ENCODE assay signal across 40 mouse cellular contexts in genomic region chr7:81904094-81904493, GRCm38 (mm10). TPM values are rescaled to one million over a fixed set of nuclear protein-coding genes. Genes with fewer than 3 reads are reported as not detected.
A peak's percentile ranks its signal among the peaks of the same experiment; 100 is the strongest.
DNase-seq lines count a peak whose midpoint lies in the region; ATAC-seq and TF ChIP-seq lines count a peak whose summit lies in the region.
"Had no signal": no experiment of that assay in that cellular context is flagged by ENCODE, and none has a peak within 500 bp of the region (broad histone marks: within the 10 kb centered on the region; RNA-seq: fewer than 3 reads in every experiment).

No protein-coding gene starts in this region.

- no peak for TF ChIP-seq CTCF in kidney, adult 2 months (conservative IDR thresholded peaks at IDR 0.05; ENCODE audit: insufficient read depth, insufficient read length, low read depth, low read length)
- TF ChIP-seq CTCF in lung, embryonic 14.5 days (IDR thresholded peaks at IDR 0.05; ENCODE audit: low read depth) = no peak
- TF ChIP-seq CTCF in midbrain, postnatal 0 days (IDR thresholded peaks at IDR 0.05) = no peak

- peak; percentile 70; the same call in 1 of the 2 replicates for ATAC-seq in kidney, embryonic 15.5 days (replicated peaks; ENCODE audit: low FRiP score)
- peak; percentile 90 for ATAC-seq in lung, embryonic 14.5 days (ENCODE audit: insufficient read depth)
- no peak for ATAC-seq in midbrain, postnatal 0 days (ENCODE audit: low FRiP score)
- no peak for ATAC-seq in midbrain, embryonic 15.5 days (replicated peaks)
- ATAC-seq: forebrain, embryonic 16.5 days; inflammation-experienced regulatory T-cells, adult 6 months; midbrain, embryonic 16.5 days; Patski had no signal

- TF ChIP-seq POLR2A in kidney, adult 2 months (IDR thresholded peaks at IDR 0.05; ENCODE audit: low read depth, low read length) = no peak

- no peak overlapping the region for H3K27ac ChIP-seq in kidney, embryonic 15.5 days
- no peak overlapping the region for H3K27ac ChIP-seq in kidney, adult 2 months (ENCODE audit: insufficient read depth, low read depth, low read length)
- no peak overlapping the region; the same call in 1 of the 2 replicates for H3K27ac ChIP-seq in lung, embryonic 14.5 days (ENCODE audit: low read depth)
- H3K27ac ChIP-seq in midbrain, postnatal 0 days (ENCODE audit: low read depth, low read length) = no peak overlapping the region
- no peak overlapping the region for H3K27ac ChIP-seq in midbrain, embryonic 15.5 days
- H3K27ac ChIP-seq: embryonic facial prominence, embryonic 13.5 days; gastrocnemius, adult 2 months; heart, adult 2 months; hindbrain, embryonic 14.5 days; layer of hippocampus, adult 2 months; left cerebral cortex, adult 2 months; limb, embryonic 12.5 days; liver, embryonic 15.5 days; midbrain, embryonic 10.5 days; neural tube, embryonic 12.5 days had no signal

- peaks cover 5% of the 10 kb centered on the region; the same call in 1 of the 2 replicates for H3K36me3 ChIP-seq in kidney, embryonic 15.5 days
- no peaks in the 10 kb centered on the region for H3K36me3 ChIP-seq in kidney, adult 2 months (ENCODE audit: control insufficient read depth, insufficient read depth, low read length)
- H3K36me3 ChIP-seq in lung, embryonic 14.5 days (ENCODE audit: insufficient read depth) = no peaks in the 10 kb centered on the region
- H3K36me3 ChIP-seq in midbrain, postnatal 0 days (ENCODE audit: insufficient read depth, low read length) = peaks cover 4% of the 10 kb centered on the region; the same call in 1 of the 2 replicates
- H3K36me3 ChIP-seq in midbrain, embryonic 15.5 days (replicated peaks) = 0 out of 2 replicates have a peak, but pooled peaks cover 2% of the 10 kb centered on the region
- H3K36me3 ChIP-seq: liver, embryonic 15.5 days had no signal

- 32% methylated on average over 4 of the region's 4 CpGs for WGBS in kidney, embryonic 15.5 days
- 39% methylated on average over 4 of the region's 4 CpGs for WGBS in kidney, adult 2 months
- WGBS in lung, embryonic 14.5 days = 27% methylated on average over 4 of the region's 4 CpGs
- WGBS in midbrain, postnatal 0 days = 61% methylated on average over 4 of the region's 4 CpGs
- WGBS in midbrain, embryonic 15.5 days = 69% methylated on average over 4 of the region's 4 CpGs

- no peaks in the 10 kb centered on the region for H3K9me3 ChIP-seq in kidney, embryonic 15.5 days (replicated peaks)
- H3K9me3 ChIP-seq in lung, embryonic 14.5 days (ENCODE audit: low read depth, low read length) = no peaks in the 10 kb centered on the region
- H3K9me3 ChIP-seq in midbrain, postnatal 0 days (ENCODE audit: low read length) = no peaks in the 10 kb centered on the region
- H3K9me3 ChIP-seq in midbrain, embryonic 15.5 days = no peaks in the 10 kb centered on the region
- H3K9me3 ChIP-seq: embryonic facial prominence, embryonic 13.5 days; heart, embryonic 12.5 days; limb, embryonic 12.5 days; liver, embryonic 15.5 days; midbrain, embryonic 10.5 days; neural tube, embryonic 12.5 days had no signal

- no peak for DNase-seq in kidney, adult 2 months
- DNase-seq in lung, embryonic 14.5 days = peak; percentile 72
- DNase-seq in lung, postnatal 25 days (ENCODE audit: low spot score) = no peak
- peak; percentile 6 for DNase-seq in midbrain, postnatal 0 days (ENCODE audit: low spot score)
- no peak for DNase-seq in adrenal gland, postnatal 25 days
- DNase-seq: adrenal gland, postnatal 10 days; cerebellum, adult 11-12 months; cerebellum, adult 9-11 months; gastrocnemius, adult 2 months; gastrocnemius, postnatal 36 days; heart, adult 2 months; heart, postnatal 4 days; kidney, adult 8-10 months; right cerebral cortex, adult 18-20 months; spleen, adult 18-20 months; thymus, postnatal 14 days had no signal

- H3K4me1 ChIP-seq in kidney, embryonic 15.5 days = peaks cover 6% of the 10 kb centered on the region; the same call in 1 of the 2 replicates
- H3K4me1 ChIP-seq in kidney, adult 2 months (ENCODE audit: control insufficient read depth, insufficient read depth, low read length) = no peaks in the 10 kb centered on the region
- no peaks in the 10 kb centered on the region for H3K4me1 ChIP-seq in lung, embryonic 14.5 days (ENCODE audit: insufficient read depth)
- H3K4me1 ChIP-seq in midbrain, postnatal 0 days (ENCODE audit: insufficient read depth, low read length) = no peaks in the 10 kb centered on the region
- H3K4me1 ChIP-seq in midbrain, embryonic 15.5 days = no peaks in the 10 kb centered on the region
- H3K4me1 ChIP-seq: embryonic facial prominence, embryonic 13.5 days; heart, embryonic 12.5 days; liver, embryonic 15.5 days; midbrain, embryonic 10.5 days; neural tube, embryonic 12.5 days had no signal

- no peaks in the 10 kb centered on the region for H3K27me3 ChIP-seq in kidney, embryonic 15.5 days
- no peaks in the 10 kb centered on the region for H3K27me3 ChIP-seq in kidney, adult 2 months (replicated peaks; ENCODE audit: control insufficient read depth, insufficient read depth, low read length)
- H3K27me3 ChIP-seq in lung, embryonic 14.5 days (ENCODE audit: insufficient read depth, low read length) = no peaks in the 10 kb centered on the region
- H3K27me3 ChIP-seq in midbrain, postnatal 0 days (ENCODE audit: insufficient read depth, low read length) = no peaks in the 10 kb centered on the region
- no peaks in the 10 kb centered on the region for H3K27me3 ChIP-seq in midbrain, embryonic 15.5 days (replicated peaks)
- H3K27me3 ChIP-seq: embryonic facial prominence, embryonic 13.5 days; heart, embryonic 12.5 days; limb, embryonic 12.5 days; neural tube, embryonic 12.5 days; Patski had no signal

- H3K4me3 ChIP-seq in kidney, embryonic 15.5 days (replicated peaks) = no peak overlapping the region
- no peak overlapping the region for H3K4me3 ChIP-seq in kidney, adult 2 months (ENCODE audit: insufficient read depth, low read depth, low read length)
- H3K4me3 ChIP-seq in lung, embryonic 14.5 days (ENCODE audit: low read depth, low read length) = no peak overlapping the region
- H3K4me3 ChIP-seq in midbrain, postnatal 0 days (ENCODE audit: low read depth, low read length) = no peak overlapping the region
- no peak overlapping the region for H3K4me3 ChIP-seq in midbrain, embryonic 15.5 days
- H3K4me3 ChIP-seq: embryonic facial prominence, embryonic 13.5 days; gastrocnemius, adult 2 months; heart, adult 2 months; heart, embryonic 12.5 days; layer of hippocampus, adult 2 months; left cerebral cortex, adult 2 months; limb, embryonic 12.5 days; liver, embryonic 15.5 days; midbrain, embryonic 10.5 days; myocyte; neural tube, embryonic 12.5 days had no signal

- no peak overlapping the region for H3K4me2 ChIP-seq in kidney, embryonic 15.5 days
- no peak overlapping the region for H3K4me2 ChIP-seq in lung, embryonic 14.5 days
- H3K4me2 ChIP-seq in midbrain, postnatal 0 days (ENCODE audit: low read depth, low read length, poor library complexity, severe bottlenecking) = no peak overlapping the region
- no peak overlapping the region for H3K4me2 ChIP-seq in midbrain, embryonic 15.5 days
- H3K4me2 ChIP-seq: embryonic facial prominence, embryonic 13.5 days; heart, embryonic 12.5 days; hindbrain, embryonic 14.5 days; limb, embryonic 12.5 days; liver, embryonic 15.5 days; neural tube, embryonic 12.5 days had no signal

- H3K9ac ChIP-seq in kidney, embryonic 15.5 days = no peak overlapping the region
- no peak overlapping the region for H3K9ac ChIP-seq in lung, embryonic 14.5 days
- H3K9ac ChIP-seq in midbrain, postnatal 0 days (replicated peaks; ENCODE audit: low read length, poor library complexity, severe bottlenecking) = no peak overlapping the region
- H3K9ac ChIP-seq in midbrain, embryonic 15.5 days = no peak overlapping the region
- H3K9ac ChIP-seq: embryonic facial prominence, embryonic 13.5 days; heart, embryonic 12.5 days; hindbrain, embryonic 14.5 days; limb, embryonic 12.5 days; liver, embryonic 15.5 days; neural tube, embryonic 12.5 days had no signal

RNA-seq across cellular contexts. Expression of gene Hdgfl3, which starts 30.2 kb away (rescaled TPM):
- 14.0 and 14.4 TPM in 2 replicates for polyA plus RNA-seq in kidney, embryonic 15.5 days (2015; fragmentation: Nextera tagmentation; extraction: Ambion mirVana)
- 1.5 TPM in 2 replicates for polyA plus RNA-seq in kidney, adult 2 months (2012; rRNA removed)
- polyA plus RNA-seq in lung, embryonic 14.5 days (2014; fragmentation: Nextera tagmentation; extraction: Ambion mirVana) = 13.5 and 14.4 TPM in 2 replicates
- 136 and 180 TPM in 2 replicates for total RNA-seq in midbrain, postnatal 0 days (2014; rRNA removed)
- polyA plus RNA-seq in midbrain, postnatal 0 days (2015; fragmentation: Nextera tagmentation; extraction: Ambion mirVana) = 58.0 and 68.1 TPM in 2 replicates
- 67.0 and 71.7 TPM in 2 replicates for polyA plus RNA-seq in midbrain, embryonic 15.5 days (2015; fragmentation: Nextera tagmentation; extraction: Ambion mirVana)
- 12.4 and 14.2 TPM in 2 replicates for total RNA-seq in adrenal gland, postnatal 25 days (2021)
- total RNA-seq: MEL had no signal

RNA-seq across cellular contexts. Expression of gene Tm6sf1, which starts 45.3 kb away (rescaled TPM):
- 13.5 and 14.5 TPM in 2 replicates for polyA plus RNA-seq in kidney, embryonic 15.5 days (2015; fragmentation: Nextera tagmentation; extraction: Ambion mirVana)
- 16.8 and 17.0 TPM in 2 replicates for polyA plus RNA-seq in kidney, adult 2 months (2012; rRNA removed)
- 16.0 and 17.5 TPM in 2 replicates for polyA plus RNA-seq in lung, embryonic 14.5 days (2014; fragmentation: Nextera tagmentation; extraction: Ambion mirVana)
- 8.7 and 15.2 TPM in 2 replicates for total RNA-seq in midbrain, postnatal 0 days (2014; rRNA removed)
- polyA plus RNA-seq in midbrain, postnatal 0 days (2015; fragmentation: Nextera tagmentation; extraction: Ambion mirVana) = 7.9 and 9.8 TPM in 2 replicates
- 10.2 and 10.9 TPM in 2 replicates for polyA plus RNA-seq in midbrain, embryonic 15.5 days (2015; fragmentation: Nextera tagmentation; extraction: Ambion mirVana)
- 11.6 and 12.4 TPM in 2 replicates for total RNA-seq in adrenal gland, postnatal 25 days (2021)

RNA-seq across cellular contexts. Expression of gene Gm10160, which starts 48.5 kb away (rescaled TPM):
- polyA plus RNA-seq in kidney, embryonic 15.5 days (2015; fragmentation: Nextera tagmentation; extraction: Ambion mirVana) = not detected in 2 replicates
- polyA plus RNA-seq in kidney, adult 2 months (2012; rRNA removed) = not detected in 2 replicates
- not detected in 2 replicates for polyA plus RNA-seq in lung, embryonic 14.5 days (2014; fragmentation: Nextera tagmentation; extraction: Ambion mirVana)
- total RNA-seq in midbrain, postnatal 0 days (2014; rRNA removed) = not detected in 2 replicates
- not detected in 2 replicates for polyA plus RNA-seq in midbrain, postnatal 0 days (2015; fragmentation: Nextera tagmentation; extraction: Ambion mirVana)
- polyA plus RNA-seq in midbrain, embryonic 15.5 days (2015; fragmentation: Nextera tagmentation; extraction: Ambion mirVana) = not detected in 2 replicates
- not detected in 2 replicates for total RNA-seq in adrenal gland, postnatal 25 days (2021)
- total RNA-seq: adrenal gland, postnatal 10 days; gastrocnemius, adult 2 months; gastrocnemius, postnatal 36 days; heart, adult 2 months; heart, postnatal 4 days; layer of hippocampus, adult 2 months; layer of hippocampus, postnatal 14 days; left cerebral cortex, adult 2 months; left cerebral cortex, postnatal 25 days; liver, adult 2 months; megakaryocyte progenitor cell, adult 5-6 weeks; MEL had no signal
- polyA plus RNA-seq: embryonic facial prominence, embryonic 13.5 days; forebrain, embryonic 11.5 days; forebrain, embryonic 16.5 days; heart, adult 2 months; heart, embryonic 12.5 days; heart, postnatal 0 days; hindbrain, embryonic 14.5 days; inflammation-experienced regulatory T-cells, adult 6 months; limb, embryonic 12.5 days; liver, adult 2 months; liver, embryonic 15.5 days; midbrain, embryonic 10.5 days; midbrain, embryonic 16.5 days; myocyte; neural tube, embryonic 12.5 days; Patski; stomach, embryonic 16.5 days had no signal

Comparison
In these comparisons a context has a peak if more than half of its experiments do, and no peak if none do; other contexts are left out.
1. DNase-seq: peak in lung, embryonic 14.5 days (single experiment) and midbrain, postnatal 0 days (single experiment); none in kidney, adult 2 months (single experiment), lung, postnatal 25 days (single experiment) and adrenal gland, postnatal 25 days (single experiment).
2. ATAC-seq: peak in kidney, embryonic 15.5 days (single experiment) and lung, embryonic 14.5 days (single experiment); none in midbrain, postnatal 0 days (single experiment) and midbrain, embryonic 15.5 days (single experiment).